Mouse (Mus musculus): ENCODE measurements at regions not wholly inside any gene's neighbourhood (a gene's known extent, or its start where the extent isn't known, plus 50 kb on each side); places are given as distances from the start of the nearest gene placed in this dataset.

DNA sequence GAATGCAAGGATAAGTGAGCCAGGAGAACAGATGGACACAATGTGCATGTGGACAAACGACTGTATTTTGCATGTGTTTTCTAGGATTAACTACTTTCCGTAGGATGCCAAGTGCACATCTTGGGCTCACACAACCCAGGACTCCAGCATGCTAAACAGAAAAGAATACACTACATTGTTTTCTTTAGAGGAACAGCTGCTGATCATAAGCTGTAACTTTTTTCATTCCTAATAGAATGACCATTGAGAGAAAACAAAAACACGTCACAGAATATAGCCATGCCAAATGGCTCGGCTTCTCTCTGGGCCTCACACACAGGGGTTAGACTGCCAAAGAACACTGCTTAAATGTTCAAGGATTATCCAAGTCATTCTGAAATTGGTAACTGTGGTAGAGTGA, 765.2 kb downstream of the Gsdmc2 start:
- no peak overlapping the region for H3K9ac ChIP-seq
- WGBS, result 21% methylated on average over 4 of the region's 4 CpGs
- no peak for ATAC-seq (replicated peaks)

DNA sequence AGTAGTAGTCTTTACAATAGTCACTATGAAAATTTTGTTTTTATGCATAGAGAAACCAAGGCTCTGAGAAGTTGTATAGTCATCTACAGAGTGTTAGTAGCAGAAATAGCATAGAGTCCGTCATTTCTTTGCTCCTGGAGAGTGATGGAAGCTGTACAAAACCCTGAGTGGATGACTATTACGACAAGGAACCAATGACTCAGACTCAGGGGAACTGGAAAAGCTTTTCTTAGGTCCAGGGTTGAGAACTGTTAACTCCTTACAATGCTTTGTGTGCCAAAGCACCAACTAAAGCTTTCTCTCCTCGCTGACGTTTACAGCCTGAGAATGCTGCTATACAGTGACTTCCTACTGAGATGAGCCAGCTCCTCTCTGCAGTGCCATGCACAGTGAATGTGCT, 773.1 kb downstream of the Gsdmc2 start:
- ATAC-seq (replicated peaks), result no peak
- Histone ChIP-seq H3K4me2 (no peak overlapping the region), H3K9me3 (no peaks in the 10 kb centered on the region), H3K36me3 (replicated peaks) (no peaks in the 10 kb centered on the region), H3K4me1 (no peaks in the 10 kb centered on the region), H3K27me3 (replicated peaks) (no peaks in the 10 kb centered on the region), H3K27ac (no peak overlapping the region), H3K4me3 (no peak overlapping the region), H3K9ac (no peak overlapping the region)
- WGBS, result 84% methylated on average over 4 of the region's 4 CpGs

More for the DNA sequence above, 765.2 kb downstream of the Gsdmc2 start:
- H3K9me3 ChIP-seq, result no peaks in the 10 kb centered on the region
- no peaks in the 10 kb centered on the region for H3K4me1 ChIP-seq
- H3K4me2 ChIP-seq, result no peak overlapping the region
- H3K4me3 ChIP-seq, result no peak overlapping the region
- no peak overlapping the region for H3K27ac ChIP-seq
- H3K27me3 ChIP-seq (replicated peaks), result no peaks in the 10 kb centered on the region
- no peaks in the 10 kb centered on the region for H3K36me3 ChIP-seq (replicated peaks)

DNA sequence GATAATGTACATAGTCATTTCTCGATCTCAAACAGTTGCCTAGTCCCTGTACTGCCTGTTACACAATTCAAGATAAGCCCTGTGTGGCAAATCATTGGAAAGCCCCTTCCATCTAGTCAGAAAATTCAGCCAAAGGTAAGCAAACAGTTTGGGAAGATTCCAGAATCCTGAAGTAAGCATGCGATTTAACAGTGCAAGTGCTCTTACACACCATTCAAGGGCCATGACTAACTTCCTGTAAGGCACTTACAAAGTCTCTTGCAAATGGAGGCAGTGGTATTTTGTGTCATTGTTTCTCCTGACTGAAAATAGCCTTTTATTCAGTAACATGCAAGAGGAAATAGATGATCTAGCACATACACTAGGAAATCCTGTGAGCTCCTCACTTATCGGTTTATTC, 777.9 kb downstream of the Gsdmc2 start:
- no peak overlapping the region for H3K9ac ChIP-seq
- no peak for ATAC-seq (replicated peaks)
- no peak overlapping the region for H3K4me2 ChIP-seq
- H3K4me3 ChIP-seq, result no peak overlapping the region
- H3K27me3 ChIP-seq (replicated peaks), result no peaks in the 10 kb centered on the region
- no peaks in the 10 kb centered on the region for H3K36me3 ChIP-seq (replicated peaks)
- no peak overlapping the region for H3K27ac ChIP-seq
- H3K4me1 ChIP-seq, result no peaks in the 10 kb centered on the region
- H3K9me3 ChIP-seq, result no peaks in the 10 kb centered on the region
- WGBS, result 90% methylated on average over 3 of the region's 3 CpGs

GRCm38 (mm10) chr15:63066020-63066439, 778.9 kb downstream of the Gsdmc2 start:
- ATAC-seq (replicated peaks), result no peak
- 71% methylated on average over 2 of the region's 2 CpGs for WGBS
- Histone ChIP-seq H3K4me3 (no peak overlapping the region), H3K9me3 (no peaks in the 10 kb centered on the region), H3K4me1 (no peaks in the 10 kb centered on the region), H3K4me2 (no peak overlapping the region), H3K27ac (no peak overlapping the region), H3K27me3 (replicated peaks) (no peaks in the 10 kb centered on the region), H3K9ac (no peak overlapping the region), H3K36me3 (replicated peaks) (no peaks in the 10 kb centered on the region)

DNA sequence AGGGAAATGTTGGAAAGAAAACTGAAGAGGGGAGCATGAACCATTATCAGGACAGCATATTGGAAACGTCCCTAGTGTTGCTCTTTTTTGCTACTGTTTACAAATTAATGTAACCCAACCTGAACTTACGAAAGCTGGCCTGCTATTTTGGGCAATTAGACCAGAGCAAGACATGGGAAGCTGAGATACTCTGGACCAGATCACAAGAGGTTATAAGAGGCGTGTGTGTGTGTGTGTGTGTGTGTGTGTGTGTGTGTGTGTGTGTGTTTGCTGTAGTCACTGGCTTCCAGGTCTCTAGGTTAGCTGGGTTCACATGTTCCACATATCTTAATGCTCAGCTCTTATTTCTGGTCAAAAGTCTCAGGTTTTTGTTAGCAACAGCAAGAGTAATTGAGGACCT, 783.1 kb downstream of the Gsdmc2 start:
- Histone ChIP-seq H3K27ac (no peak overlapping the region), H3K4me2 (no peak overlapping the region), H3K4me3 (no peak overlapping the region), H3K9ac (no peak overlapping the region), H3K4me1 (no peaks in the 10 kb centered on the region), H3K27me3 (replicated peaks) (no peaks in the 10 kb centered on the region), H3K9me3 (no peaks in the 10 kb centered on the region), H3K36me3 (replicated peaks) (no peaks in the 10 kb centered on the region)
- 77% methylated on average over 3 of the region's 3 CpGs for WGBS
- ATAC-seq (replicated peaks), result no peak

GRCm38 (mm10) chr15:63060826-63061225, 784.2 kb downstream of the Gsdmc2 start:
- no peaks in the 10 kb centered on the region for H3K4me1 ChIP-seq
- no peak overlapping the region for H3K27ac ChIP-seq
- 93% methylated on average over 3 of the region's 3 CpGs for WGBS
- H3K27me3 ChIP-seq (replicated peaks), result no peaks in the 10 kb centered on the region
- no peak for ATAC-seq (replicated peaks)
- H3K9ac ChIP-seq, result no peak overlapping the region
- H3K36me3 ChIP-seq (replicated peaks), result no peaks in the 10 kb centered on the region
- no peak overlapping the region for H3K4me2 ChIP-seq
- H3K9me3 ChIP-seq, result no peaks in the 10 kb centered on the region
- H3K4me3 ChIP-seq, result no peak overlapping the region

GRCm38 (mm10) chr15:63052570-63053255, 792.3 kb downstream of the Gsdmc2 start:
- Histone ChIP-seq H3K4me2 (no peak overlapping the region), H3K4me1 (no peaks in the 10 kb centered on the region), H3K9me3 (no peaks in the 10 kb centered on the region), H3K27me3 (replicated peaks) (no peaks in the 10 kb centered on the region), H3K4me3 (no peak overlapping the region), H3K36me3 (replicated peaks) (no peaks in the 10 kb centered on the region), H3K27ac (no peak overlapping the region), H3K9ac (no peak overlapping the region)
- 8% methylated on average over 3 of the region's 3 CpGs for WGBS
- no peak for ATAC-seq (replicated peaks)

DNA sequence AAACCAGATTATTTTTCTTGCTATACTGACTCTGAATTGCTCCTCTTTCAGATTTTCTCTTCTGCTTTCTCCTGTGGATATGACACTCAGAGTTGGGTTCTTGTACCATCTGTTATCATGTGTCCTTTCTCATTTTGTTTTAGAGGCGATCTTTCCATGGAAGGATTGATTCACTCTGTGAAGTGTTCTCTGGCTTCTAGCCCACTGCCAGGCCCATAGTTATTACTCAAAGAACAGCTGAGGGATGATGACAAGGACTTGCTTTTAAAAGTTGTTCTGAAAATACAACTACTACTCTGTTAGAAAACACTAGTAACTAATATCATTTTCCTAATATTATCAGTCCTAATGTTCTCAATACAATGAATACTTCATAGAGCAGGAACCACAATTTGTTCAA, 794.9 kb downstream of the Gsdmc2 start:
- no peak overlapping the region for H3K4me2 ChIP-seq
- no peak for ATAC-seq (replicated peaks)

DNA sequence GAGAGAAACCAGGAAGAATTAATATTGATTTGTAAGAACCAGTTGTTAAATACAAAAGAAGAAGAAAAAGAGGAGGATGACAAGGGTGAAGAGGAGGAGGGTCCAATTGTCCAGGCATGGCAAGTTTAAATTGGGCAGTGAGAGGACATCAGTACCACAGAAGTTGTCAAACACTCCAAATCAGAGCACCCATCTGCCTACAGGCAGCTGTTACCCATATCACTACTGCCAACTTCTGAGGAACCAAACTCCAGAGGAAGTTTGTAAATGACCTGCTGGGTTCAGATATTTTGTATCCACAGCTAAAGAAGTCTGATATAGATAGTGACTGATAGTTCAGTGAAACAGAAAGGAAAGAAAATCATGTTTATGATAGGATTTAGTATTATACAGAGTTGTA, 802.6 kb downstream of the Gsdmc2 start:
- no peak overlapping the region for H3K9ac ChIP-seq
- H3K4me3 ChIP-seq, result no peak overlapping the region
- no peak overlapping the region for H3K27ac ChIP-seq
- no peaks in the 10 kb centered on the region for H3K9me3 ChIP-seq
- H3K4me1 ChIP-seq, result no peaks in the 10 kb centered on the region
- H3K4me2 ChIP-seq, result no peak overlapping the region
- H3K27me3 ChIP-seq (replicated peaks), result no peaks in the 10 kb centered on the region
- no peak for ATAC-seq (replicated peaks)
- H3K36me3 ChIP-seq (replicated peaks), result no peaks in the 10 kb centered on the region

More for the DNA sequence above, 794.9 kb downstream of the Gsdmc2 start:
- 85% methylated on average over 1 of the region's 1 CpGs for WGBS
- no peaks in the 10 kb centered on the region for H3K27me3 ChIP-seq (replicated peaks)
- no peaks in the 10 kb centered on the region for H3K4me1 ChIP-seq
- H3K27ac ChIP-seq, result no peak overlapping the region
- H3K36me3 ChIP-seq (replicated peaks), result no peaks in the 10 kb centered on the region
- H3K4me3 ChIP-seq, result no peak overlapping the region
- no peak overlapping the region for H3K9ac ChIP-seq
- no peaks in the 10 kb centered on the region for H3K9me3 ChIP-seq

DNA sequence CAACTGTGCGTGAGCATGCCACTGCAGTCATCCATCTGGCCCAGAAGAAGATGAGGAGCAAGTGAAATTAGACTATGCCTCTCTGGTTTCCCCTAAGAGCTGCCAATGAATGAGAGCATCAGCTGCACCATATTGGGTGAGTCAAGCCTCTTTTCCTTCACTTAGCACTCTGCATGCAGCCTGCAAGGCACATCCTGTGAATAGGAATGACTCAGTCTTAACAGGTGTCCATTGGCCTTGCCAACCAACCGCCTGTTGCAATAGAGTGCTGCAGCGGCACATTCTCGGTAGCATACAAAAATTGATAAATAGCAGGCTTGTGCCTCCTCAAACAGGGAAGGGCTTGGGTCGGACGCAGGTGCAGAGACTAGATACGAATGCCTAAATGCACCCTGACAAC, 808.7 kb downstream of the Gsdmc2 start:
- no peak for ATAC-seq (replicated peaks)
- Histone ChIP-seq H3K27ac (no peak overlapping the region), H3K4me1 (no peaks in the 10 kb centered on the region), H3K9me3 (no peaks in the 10 kb centered on the region), H3K27me3 (replicated peaks) (no peaks in the 10 kb centered on the region), H3K4me3 (no peak overlapping the region), H3K36me3 (replicated peaks) (no peaks in the 10 kb centered on the region), H3K4me2 (no peak overlapping the region), H3K9ac (no peak overlapping the region)
- WGBS, result 87% methylated on average over 7 of the region's 7 CpGs

- Histone ChIP-seq H3K4me3 (no peak overlapping the region), H3K9me3 (no peaks in the 10 kb centered on the region), H3K27me3 (replicated peaks) (no peaks in the 10 kb centered on the region), H3K4me1 (no peaks in the 10 kb centered on the region), H3K9ac (no peak overlapping the region), H3K4me2 (no peak overlapping the region), H3K27ac (no peak overlapping the region), H3K36me3 (replicated peaks) (no peaks in the 10 kb centered on the region)
- no peak for ATAC-seq (replicated peaks)
- WGBS, result 72% methylated on average over 2 of the region's 2 CpGs
Observed at GRCm38 (mm10) chr15:63020826-63021225, 824.2 kb downstream of the Gsdmc2 start.

GRCm38 (mm10) chr15:63017966-63018365, 827.0 kb downstream of the Gsdmc2 start:
- H3K27me3 ChIP-seq (replicated peaks), result no peaks in the 10 kb centered on the region
- H3K9ac ChIP-seq, result no peak overlapping the region
- 77% methylated on average over 3 of the region's 3 CpGs for WGBS
- H3K9me3 ChIP-seq, result no peaks in the 10 kb centered on the region
- H3K4me3 ChIP-seq, result no peak overlapping the region
- ATAC-seq (replicated peaks), result 0 out of 2 replicates have a peak, but pooled peaks have one; percentile 39
- no peaks in the 10 kb centered on the region for H3K4me1 ChIP-seq
- H3K4me2 ChIP-seq, result no peak overlapping the region
- no peak overlapping the region for H3K27ac ChIP-seq
- no peaks in the 10 kb centered on the region for H3K36me3 ChIP-seq (replicated peaks)

DNA sequence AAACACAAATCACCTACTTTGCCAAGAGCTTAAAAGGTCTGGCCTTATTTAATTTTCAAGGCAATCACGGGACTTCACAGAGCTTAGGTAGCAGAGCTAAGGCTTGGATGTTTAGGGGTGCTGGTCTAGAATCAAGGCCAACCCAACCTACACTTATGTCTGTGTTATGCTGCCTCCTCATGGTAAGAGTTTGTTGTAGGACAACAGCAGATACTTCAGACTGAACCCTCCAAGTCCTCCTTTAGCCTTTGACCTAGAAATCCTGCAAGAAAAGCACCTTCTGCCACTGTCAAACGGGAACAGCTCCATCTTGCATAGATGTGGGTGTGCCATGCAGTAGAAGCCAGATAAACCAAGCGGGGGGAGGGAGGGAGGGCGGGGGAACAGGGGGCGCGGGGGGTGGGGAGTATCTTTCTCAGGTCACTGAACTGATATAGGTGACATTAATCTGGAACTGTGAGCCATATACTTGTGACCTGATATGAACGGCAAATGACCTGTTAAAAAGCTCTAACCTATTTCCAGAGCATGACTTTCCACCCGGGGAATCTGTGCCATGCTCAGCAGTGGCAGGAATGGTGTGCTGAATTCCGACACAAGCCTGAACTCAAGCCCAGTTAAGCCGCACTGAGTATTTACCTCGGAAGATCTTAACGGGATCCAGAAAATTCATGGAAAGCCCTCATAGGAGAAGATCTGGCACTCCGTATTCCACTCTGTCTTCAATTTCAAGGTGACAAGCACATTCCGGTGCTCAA, 838.3 kb downstream of the Gsdmc2 start:
- no peak overlapping the region for H3K4me2 ChIP-seq
- no peak overlapping the region for H3K27ac ChIP-seq
- H3K36me3 ChIP-seq (replicated peaks), result no peaks in the 10 kb centered on the region
- H3K4me1 ChIP-seq, result no peaks in the 10 kb centered on the region
- ATAC-seq (replicated peaks), result no peak
- no peak overlapping the region for H3K4me3 ChIP-seq
- no peak overlapping the region for H3K9ac ChIP-seq
- WGBS, result 85% methylated on average over 14 of the region's 14 CpGs
- H3K9me3 ChIP-seq, result no peaks in the 10 kb centered on the region
- no peaks in the 10 kb centered on the region for H3K27me3 ChIP-seq (replicated peaks)
